ENCODE assay signal across 8 mouse cellular contexts in the genomic region with DNA sequence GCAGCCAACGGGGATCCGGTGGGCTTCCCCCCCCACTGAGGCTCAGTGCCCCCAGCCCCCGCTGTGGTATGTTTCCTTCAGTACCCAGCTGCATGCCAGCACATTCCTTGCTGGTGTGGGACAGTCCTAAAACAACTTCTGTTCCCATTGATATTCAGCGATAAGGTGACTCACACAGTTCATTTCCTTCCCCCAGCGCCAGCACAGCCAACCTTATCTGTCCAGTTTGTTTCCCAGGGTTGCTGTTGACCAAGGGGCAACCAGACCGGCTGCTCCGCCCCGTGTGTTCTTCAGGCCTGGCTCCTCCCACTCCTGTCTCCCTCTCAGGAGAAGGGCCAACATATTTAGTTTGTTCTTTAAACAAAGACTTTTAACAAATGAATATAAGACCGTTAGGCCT. TPM values are rescaled to one million over a fixed set of nuclear protein-coding genes. Genes with fewer than 3 reads are reported as not detected.
A peak's percentile ranks its signal among the peaks of the same experiment; 100 is the strongest.
DNase-seq lines count a peak whose midpoint lies in the region; ATAC-seq and TF ChIP-seq lines count a peak whose summit lies in the region.

No protein-coding gene starts in this region.

- H3K27ac ChIP-seq in gastrocnemius, adult 2 months, result peak overlapping the region; percentile 75
- H3K27ac ChIP-seq in heart, adult 2 months, result peak overlapping the region; percentile 79
- H3K27ac ChIP-seq in kidney, embryonic 16.5 days (ENCODE audit: low read length), result peak overlapping the region; percentile 85

- H3K27me3 ChIP-seq in heart, adult 2 months (ENCODE audit: control insufficient read depth, insufficient read depth, low read length), result no peaks in the 10 kb centered on the region
- no peaks in the 10 kb centered on the region for H3K27me3 ChIP-seq in kidney, embryonic 16.5 days (ENCODE audit: insufficient read depth, low read length)

- H3K9me3 ChIP-seq in kidney, embryonic 16.5 days (ENCODE audit: low read length), result no peaks in the 10 kb centered on the region

- H3K9ac ChIP-seq in heart, adult 2 months (ENCODE audit: low read depth, low read length), result peak overlapping the region; percentile 25
- no peak overlapping the region for H3K9ac ChIP-seq in kidney, embryonic 16.5 days (replicated peaks; ENCODE audit: low read length)

- no peaks in the 10 kb centered on the region for H3K79me2 ChIP-seq in heart, adult 2 months (replicated peaks; ENCODE audit: control insufficient read depth, insufficient read depth, low read length)

- ATAC-seq in kidney, embryonic 16.5 days (ENCODE audit: low FRiP score, low TSS enrichment), result peak; percentile 83

- intact Hi-C loops in gastrocnemius, adult 2 months (cut with DNase I), result no loop called here
- intact Hi-C loops in heart, adult 2 months (cut with DNase I), result loop anchor here (5.0 kb wide), 2 partner anchors 50 to 140 kb away; partner anchors contain the start of gene Ptpn14

- TF ChIP-seq CTCF in gastrocnemius, adult 2 months (IDR thresholded peaks at IDR 0.05), result no peak
- TF ChIP-seq CTCF in heart, adult 2 months (IDR thresholded peaks at IDR 0.05), result no peak

- H3K36me3 ChIP-seq in heart, adult 2 months (ENCODE audit: control insufficient read depth, insufficient read depth, low read length), result no peaks in the 10 kb centered on the region
- peaks cover 57% of the 10 kb centered on the region for H3K36me3 ChIP-seq in kidney, embryonic 16.5 days (ENCODE audit: insufficient read depth, low read length)

- 0 out of 2 replicates have a peak overlapping the region, but pooled peaks have one; percentile 2 for H3K4me2 ChIP-seq in kidney, embryonic 16.5 days (replicated peaks; ENCODE audit: low read depth, low read length)

- TF ChIP-seq POLR2A in heart, adult 2 months (IDR thresholded peaks at IDR 0.05; ENCODE audit: insufficient read depth, low read depth, low read length), result no peak

- 5% methylated on average over 9 of the region's 9 CpGs for WGBS in heart, adult 2 months
- 46% methylated on average over 9 of the region's 9 CpGs for WGBS in kidney, embryonic 16.5 days

- H3K4me3 ChIP-seq in gastrocnemius, adult 2 months, result peak overlapping the region; percentile 47
- H3K4me3 ChIP-seq in heart, adult 2 months, result peak overlapping the region; percentile 7
- no peak overlapping the region for H3K4me3 ChIP-seq in kidney, embryonic 16.5 days (ENCODE audit: low read length)

- no peak for DNase-seq in gastrocnemius, adult 2 months
- no peak for DNase-seq in gastrocnemius, adult 18-20 months (ENCODE audit: low spot score)
- peak; percentile 58 to 80 for DNase-seq in heart, adult 2 months
- peak; percentile 74 to 85 for DNase-seq in lung, postnatal 4 days
- DNase-seq in cerebellum, adult 8-10 months, result no peak
- no peak for DNase-seq in thymus, postnatal 36 days
- DNase-seq in spleen, adult 18-20 months, result no peak

- H3K4me1 ChIP-seq in heart, adult 2 months (ENCODE audit: control insufficient read depth, insufficient read depth, low read length), result peaks cover 11% of the 10 kb centered on the region
- H3K4me1 ChIP-seq in kidney, embryonic 16.5 days (ENCODE audit: insufficient read depth, low read length), result peaks cover 17% of the 10 kb centered on the region

- TF ChIP-seq EP300 in heart, adult 2 months (IDR thresholded peaks at IDR 0.05; ENCODE audit: insufficient read depth, low read depth, low read length), result peak; percentile 76

RNA-seq across cellular contexts. Expression of gene Smyd2, which starts 54.7 kb away (rescaled TPM):
- 100 to 1,000 TPM; 200 to 329 TPM for total RNA-seq in gastrocnemius, adult 2 months (2021)
- 100 to 1,000 TPM; 316 to 319 TPM for total RNA-seq in gastrocnemius, adult 18-20 months (2021)
- total RNA-seq in heart, adult 2 months (2021), result 10 to 100 TPM; 81.5 to 99.2 TPM
- polyA plus RNA-seq in heart, adult 2 months (2012; rRNA removed), result 117 and 142 TPM in 2 replicates
- 87.6 and 89.7 TPM in 2 replicates for polyA plus RNA-seq in kidney, embryonic 16.5 days (2015; fragmentation: Nextera tagmentation; extraction: Ambion mirVana)

Comparison
In these comparisons a context has a peak if more than half of its experiments do, and no peak if none do; other contexts are left out.
1. DNase-seq: peak in heart, adult 2 months (2 of 2) and lung, postnatal 4 days (2 of 2); none in gastrocnemius, adult 2 months (single experiment), gastrocnemius, adult 18-20 months (single experiment), cerebellum, adult 8-10 months (single experiment), thymus, postnatal 36 days (0 of 2) and spleen, adult 18-20 months (0 of 2).
2. Peak in every context shown above with its lines, with median percentiles within 50 percentile points of each other: H3K27ac ChIP-seq.